Mouse (Mus musculus): ENCODE results near the gene Rpl3. TPM values are rescaled to one million over a fixed set of nuclear protein-coding genes. Genes with fewer than 3 reads are reported as not detected.
"Not testable (repeated sequence)": the region's sequence is repeated elsewhere in the genome, so short reads cannot be mapped to it uniquely, and the experiment has no call there.

The Rpl3 gene
- polyA plus RNA-seq, 2 experiments, result 1,384 to 1,569 TPM

- peaks cover 4% of the 10 kb centered on the region; the same call in 1 of the 2 replicates for H3K36me3 ChIP-seq (ENCODE audit: control insufficient read depth, insufficient read depth, low read length)
- no peak overlapping the region for H3K4me3 ChIP-seq (replicated peaks; ENCODE audit: low read length)
- H3K27me3 ChIP-seq (ENCODE audit: control insufficient read depth, insufficient read depth, low read length), result no peaks in the 10 kb centered on the region
- no peak for TF ChIP-seq POLR2A (IDR thresholded peaks at IDR 0.05; ENCODE audit: borderline replicate concordance, extremely low read depth, insufficient read depth, insufficient read length)
- WGBS, result 81% methylated on average over 6 of the region's 6 CpGs
- H3K27ac ChIP-seq (replicated peaks; ENCODE audit: low read depth, low read length), result no peak overlapping the region
- no peak overlapping the region for H3K9ac ChIP-seq (ENCODE audit: low read depth, low read length, severe bottlenecking)
- ATAC-seq (ENCODE audit: low FRiP score, low read depth) (no peak), DNase-seq (ENCODE audit: low spot score) (no peak)
- no peaks in the 10 kb centered on the region for H3K9me3 ChIP-seq (ENCODE audit: control insufficient read depth, low read length)
- H3K4me1 ChIP-seq (ENCODE audit: control insufficient read depth, insufficient read depth, low read length), result peaks cover 18% of the 10 kb centered on the region
- H3K4me2 ChIP-seq (replicated peaks; ENCODE audit: low read depth, low read length, severe bottlenecking), result no peak overlapping the region
Measured at GRCm38 (mm10) chr15:80131421-80131820, 39.8 kb upstream of the Rpl3 start.

- Histone ChIP-seq H3K27me3 (ENCODE audit: control insufficient read depth, insufficient read depth, low read length) (no peaks in the 10 kb centered on the region), H3K4me1 (ENCODE audit: control insufficient read depth, insufficient read depth, low read length) (peaks cover 18% of the 10 kb centered on the region), H3K4me2 (replicated peaks; ENCODE audit: low read depth, low read length, severe bottlenecking) (no peak overlapping the region), H3K27ac (replicated peaks; ENCODE audit: low read depth, low read length) (no peak overlapping the region), H3K36me3 (ENCODE audit: control insufficient read depth, insufficient read depth, low read length) (no peaks in the 10 kb centered on the region), H3K4me3 (replicated peaks; ENCODE audit: low read length) (no peak overlapping the region), H3K9ac (ENCODE audit: low read depth, low read length, severe bottlenecking) (no peak overlapping the region), H3K9me3 (ENCODE audit: control insufficient read depth, low read length) (no peaks in the 10 kb centered on the region)
- DNase-seq (ENCODE audit: low spot score), result no peak
- 82% methylated on average over 5 of the region's 5 CpGs for WGBS
- no peak for TF ChIP-seq POLR2A (IDR thresholded peaks at IDR 0.05; ENCODE audit: borderline replicate concordance, extremely low read depth, insufficient read depth, insufficient read length)
- no peak for ATAC-seq (ENCODE audit: low FRiP score, low read depth)
Measured at GRCm38 (mm10) chr15:80130689-80131088, 39.0 kb upstream of the Rpl3 start.

- Histone ChIP-seq H3K4me2 (replicated peaks; ENCODE audit: low read depth, low read length, severe bottlenecking) (no peak overlapping the region), H3K4me1 (ENCODE audit: control insufficient read depth, insufficient read depth, low read length) (peaks cover 16% of the 10 kb centered on the region), H3K4me3 (replicated peaks; ENCODE audit: low read length) (no peak overlapping the region), H3K27ac (replicated peaks; ENCODE audit: low read depth, low read length) (no peak overlapping the region), H3K9me3 (ENCODE audit: control insufficient read depth, low read length) (no peaks in the 10 kb centered on the region), H3K36me3 (ENCODE audit: control insufficient read depth, insufficient read depth, low read length) (no peaks in the 10 kb centered on the region), H3K9ac (ENCODE audit: low read depth, low read length, severe bottlenecking) (no peak overlapping the region), H3K27me3 (ENCODE audit: control insufficient read depth, insufficient read depth, low read length) (no peaks in the 10 kb centered on the region)
- TF ChIP-seq POLR2A (IDR thresholded peaks at IDR 0.05; ENCODE audit: borderline replicate concordance, extremely low read depth, insufficient read depth, insufficient read length), result no peak
- 90% methylated on average over 6 of the region's 6 CpGs for WGBS
- DNase-seq (ENCODE audit: low spot score) (no peak), ATAC-seq (ENCODE audit: low FRiP score, low read depth) (no peak)
Measured at GRCm38 (mm10) chr15:80129982-80130381, 38.3 kb upstream of the Rpl3 start.

- 56% methylated on average over 1 of the region's 1 CpGs for WGBS
- DNase-seq (ENCODE audit: low spot score) (no peak), ATAC-seq (ENCODE audit: low FRiP score, low read depth) (no peak)
- Histone ChIP-seq H3K36me3 (ENCODE audit: control insufficient read depth, insufficient read depth, low read length) (no peaks in the 10 kb centered on the region), H3K9me3 (ENCODE audit: control insufficient read depth, low read length) (no peaks in the 10 kb centered on the region), H3K4me1 (ENCODE audit: control insufficient read depth, insufficient read depth, low read length) (no peaks in the 10 kb centered on the region; the same call in 1 of the 2 replicates), H3K9ac (ENCODE audit: low read depth, low read length, severe bottlenecking) (no peak overlapping the region), H3K4me3 (replicated peaks; ENCODE audit: low read length) (no peak overlapping the region), H3K27me3 (ENCODE audit: control insufficient read depth, insufficient read depth, low read length) (no peaks in the 10 kb centered on the region), H3K4me2 (replicated peaks; ENCODE audit: low read depth, low read length, severe bottlenecking) (no peak overlapping the region), H3K27ac (replicated peaks; ENCODE audit: low read depth, low read length) (no peak overlapping the region)
- TF ChIP-seq POLR2A (IDR thresholded peaks at IDR 0.05; ENCODE audit: borderline replicate concordance, extremely low read depth, insufficient read depth, insufficient read length), result no peak
Measured at GRCm38 (mm10) chr15:80127191-80127590, 35.5 kb upstream of the Rpl3 start.

GRCm38 (mm10) chr15:80124651-80125050 lies 33.0 kb upstream of the Rpl3 start:
- Histone ChIP-seq H3K4me3 (replicated peaks; ENCODE audit: low read length) (no peak overlapping the region), H3K9ac (ENCODE audit: low read depth, low read length, severe bottlenecking) (no peak overlapping the region), H3K27ac (replicated peaks; ENCODE audit: low read depth, low read length) (0 out of 2 replicates have a peak overlapping the region, but pooled peaks have one; percentile 35), H3K27me3 (ENCODE audit: control insufficient read depth, insufficient read depth, low read length) (no peaks in the 10 kb centered on the region), H3K36me3 (ENCODE audit: control insufficient read depth, insufficient read depth, low read length) (no peaks in the 10 kb centered on the region), H3K4me2 (replicated peaks; ENCODE audit: low read depth, low read length, severe bottlenecking) (no peak overlapping the region), H3K4me1 (ENCODE audit: control insufficient read depth, insufficient read depth, low read length) (no peaks in the 10 kb centered on the region; the same call in 1 of the 2 replicates), H3K9me3 (ENCODE audit: control insufficient read depth, low read length) (no peaks in the 10 kb centered on the region)
- DNase-seq (ENCODE audit: low spot score) (no peak), ATAC-seq (ENCODE audit: low FRiP score, low read depth) (no peak)
- TF ChIP-seq POLR2A (IDR thresholded peaks at IDR 0.05; ENCODE audit: borderline replicate concordance, extremely low read depth, insufficient read depth, insufficient read length), result no peak
- WGBS, result 74% methylated on average over 4 of the region's 4 CpGs

- ATAC-seq (ENCODE audit: low FRiP score, low read depth); H3K4me1 ChIP-seq (ENCODE audit: control insufficient read depth, insufficient read depth, low read length); H3K9ac ChIP-seq (ENCODE audit: low read depth, low read length, severe bottlenecking); H3K9me3 ChIP-seq (ENCODE audit: control insufficient read depth, low read length); DNase-seq (ENCODE audit: low spot score); H3K36me3 ChIP-seq (ENCODE audit: control insufficient read depth, insufficient read depth, low read length); H3K27me3 ChIP-seq (ENCODE audit: control insufficient read depth, insufficient read depth, low read length); H3K27ac ChIP-seq (replicated peaks; ENCODE audit: low read depth, low read length); H3K4me2 ChIP-seq (replicated peaks; ENCODE audit: low read depth, low read length, severe bottlenecking); H3K4me3 ChIP-seq (replicated peaks; ENCODE audit: low read length): not testable (repeated sequence)
- WGBS, result 92% methylated on average over 6 of the region's 6 CpGs
Measured at GRCm38 (mm10) chr15:80122431-80122830, 30.8 kb upstream of the Rpl3 start.
